Comparison of ENCODE assay signal across 8 mouse cellular contexts in genomic region chr3:9346857-9347445, GRCm38 (mm10).
DNase-seq lines count a peak whose midpoint lies in the region; ATAC-seq and TF ChIP-seq lines count a peak whose summit lies in the region.

No protein-coding gene starts in this region.

- peak overlapping the region; percentile 48 for H3K9ac ChIP-seq in lung, embryonic 15.5 days

- 2% methylated on average over 19 of the region's 27 CpGs for WGBS in lung, embryonic 15.5 days
- under 1% methylated on average over 25 of the region's 27 CpGs for WGBS in midbrain, embryonic 10.5 days

- TF ChIP-seq CTCF in testis, adult 2 months (IDR thresholded peaks at IDR 0.05; ENCODE audit: control insufficient read depth, insufficient read depth, insufficient replicate concordance, low read depth, low read length): no peak

- TF ChIP-seq POLR2A in testis, adult 2 months (IDR thresholded peaks at IDR 0.05; ENCODE audit: control insufficient read depth, low read depth, low read length): no peak

- H3K9me3 ChIP-seq in lung, embryonic 15.5 days: no peaks in the 10 kb centered on the region
- no peaks in the 10 kb centered on the region for H3K9me3 ChIP-seq in midbrain, embryonic 10.5 days (replicated peaks)

- no peak for DNase-seq in lung, postnatal 36 days
- peak; percentile 53 for DNase-seq in embryo, embryonic 10.5 days (ENCODE audit: low spot score)
- DNase-seq in heart, adult 9 months (ENCODE audit: low spot score in 2 of 2): peak; percentile 22 to 40
- DNase-seq in kidney, postnatal 10 days: peak; percentile 53
- DNase-seq in midbrain, embryonic 10.5 days (ENCODE audit: low spot score): peak; percentile 68
- DNase-seq in layer of hippocampus, adult 8-10 months (ENCODE audit: low spot score in 2 of 2): no peak

- H3K4me3 ChIP-seq in lung, embryonic 15.5 days: peak overlapping the region; percentile 47
- peak overlapping the region; percentile 71 for H3K4me3 ChIP-seq in midbrain, embryonic 10.5 days
- peak overlapping the region; percentile 67 for H3K4me3 ChIP-seq in testis, adult 2 months (ENCODE audit: control insufficient read depth, low read depth, low read length)

- ATAC-seq in lung, embryonic 15.5 days (ENCODE audit: borderline replicate concordance, extremely low read depth, low FRiP score, low TSS enrichment): peak; percentile 86

- H3K27me3 ChIP-seq in lung, embryonic 15.5 days: no peaks in the 10 kb centered on the region
- peaks cover 51% of the 10 kb centered on the region for H3K27me3 ChIP-seq in midbrain, embryonic 10.5 days (ENCODE audit: low read depth, poor library complexity, severe bottlenecking)
- no peaks in the 10 kb centered on the region for H3K27me3 ChIP-seq in testis, adult 2 months (ENCODE audit: control insufficient read depth, insufficient read depth, low read length)

- H3K4me1 ChIP-seq in lung, embryonic 15.5 days: peaks cover 16% of the 10 kb centered on the region
- H3K4me1 ChIP-seq in midbrain, embryonic 10.5 days: peaks cover 62% of the 10 kb centered on the region
- peaks cover 4% of the 10 kb centered on the region for H3K4me1 ChIP-seq in testis, adult 2 months (ENCODE audit: control insufficient read depth, insufficient read depth, low read length)

- H3K36me3 ChIP-seq in lung, embryonic 15.5 days: no peaks in the 10 kb centered on the region
- no peaks in the 10 kb centered on the region for H3K36me3 ChIP-seq in midbrain, embryonic 10.5 days
- H3K36me3 ChIP-seq in testis, adult 2 months (ENCODE audit: control insufficient read depth, insufficient read depth, low read length): no peaks in the 10 kb centered on the region

- peak overlapping the region; percentile 90 for H3K4me2 ChIP-seq in lung, embryonic 15.5 days

- no peak overlapping the region for H3K27ac ChIP-seq in lung, embryonic 15.5 days
- H3K27ac ChIP-seq in midbrain, embryonic 10.5 days (replicated peaks): peak overlapping the region; percentile 87
- no peak overlapping the region for H3K27ac ChIP-seq in testis, adult 2 months (ENCODE audit: control insufficient read depth, insufficient read depth, low read depth, low read length)

Comparison
In these comparisons a context has a peak if more than half of its experiments do, and no peak if none do; other contexts are left out.
1. DNase-seq: peak in embryo, embryonic 10.5 days (single experiment), heart, adult 9 months (2 of 2), kidney, postnatal 10 days (single experiment) and midbrain, embryonic 10.5 days (single experiment); none in lung, postnatal 36 days (single experiment) and layer of hippocampus, adult 8-10 months (0 of 2).
2. Peak in every context shown above with its lines, with median percentiles within 50 percentile points of each other: H3K4me3 ChIP-seq.